Mouse (Mus musculus): ENCODE measurements around the gene Vti1a. TPM values are rescaled to one million over a fixed set of nuclear protein-coding genes. Genes with fewer than 3 reads are reported as not detected.

Gene Vti1a
- polyA plus RNA-seq, 1 experiment = 23.5 TPM

DNA sequence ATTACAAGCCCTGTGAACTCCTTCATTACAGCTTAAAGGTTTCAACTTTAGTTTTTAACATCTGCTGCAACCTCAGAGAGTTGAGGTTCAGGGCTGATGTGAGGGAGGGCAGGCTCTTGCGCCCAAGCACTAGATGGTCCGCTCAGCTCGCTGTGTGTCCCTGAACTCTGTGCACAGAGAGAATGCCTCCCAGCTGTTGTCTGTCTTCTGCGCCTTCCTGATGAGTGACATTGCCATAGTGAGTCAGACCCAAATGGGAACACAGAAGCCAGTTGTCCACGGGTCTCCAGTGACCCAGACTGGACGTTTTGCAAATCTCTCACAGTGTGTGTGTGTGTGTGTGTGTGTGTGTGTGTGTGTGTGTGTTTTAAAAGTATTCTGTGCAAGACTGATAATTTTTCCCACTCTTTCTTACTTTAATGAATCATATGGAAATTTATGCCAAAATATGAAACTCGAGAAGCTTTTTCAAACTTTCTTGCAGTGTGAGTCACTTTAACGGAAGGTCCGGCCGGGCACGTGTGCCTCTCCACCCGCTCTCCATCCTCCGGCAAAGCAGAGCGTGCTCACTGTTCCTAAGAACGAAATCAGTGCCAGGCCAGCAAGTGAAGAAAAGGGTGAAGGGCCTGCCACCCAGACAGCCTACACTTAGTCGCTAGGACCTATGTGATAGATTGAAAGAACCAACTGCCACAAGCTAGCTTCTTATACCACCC lies 277.8 kb downstream of the Vti1a start:
- no peak for DNase-seq (ENCODE audit: low read depth)
- TF ChIP-seq CTCF (IDR thresholded peaks at IDR 0.05; ENCODE audit: borderline replicate concordance, extremely low read depth, insufficient read depth, insufficient read length) (no peak), POLR2A (IDR thresholded peaks at IDR 0.05; ENCODE audit: borderline replicate concordance, extremely low read depth, insufficient read depth, insufficient read length, poor library complexity, severe bottlenecking) (no peak)

DNA sequence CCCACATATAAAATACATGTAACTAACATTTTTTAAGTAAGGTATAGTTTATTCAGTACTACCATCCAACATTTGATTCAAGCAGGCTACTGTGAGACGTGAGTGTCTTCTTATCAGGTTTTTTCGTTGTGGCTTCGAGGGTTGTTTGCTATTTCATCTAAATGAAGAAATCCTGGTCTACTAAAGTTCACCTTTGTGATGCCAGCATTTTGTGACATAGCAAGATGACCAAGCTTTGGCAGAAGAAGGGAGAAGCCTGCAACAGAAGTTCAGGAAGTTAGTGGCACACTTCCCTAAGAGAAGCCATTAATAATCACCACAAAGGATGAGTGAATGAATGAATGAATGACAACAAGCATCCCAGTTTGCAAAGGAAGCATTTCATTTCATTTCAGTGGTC lies 278.4 kb downstream of the Vti1a start:
- TF ChIP-seq POLR2A (IDR thresholded peaks at IDR 0.05; ENCODE audit: borderline replicate concordance, extremely low read depth, insufficient read depth, insufficient read length, poor library complexity, severe bottlenecking) (no peak), CTCF (IDR thresholded peaks at IDR 0.05; ENCODE audit: borderline replicate concordance, extremely low read depth, insufficient read depth, insufficient read length) (no peak)
- DNase-seq (ENCODE audit: low read depth) = no peak

DNA sequence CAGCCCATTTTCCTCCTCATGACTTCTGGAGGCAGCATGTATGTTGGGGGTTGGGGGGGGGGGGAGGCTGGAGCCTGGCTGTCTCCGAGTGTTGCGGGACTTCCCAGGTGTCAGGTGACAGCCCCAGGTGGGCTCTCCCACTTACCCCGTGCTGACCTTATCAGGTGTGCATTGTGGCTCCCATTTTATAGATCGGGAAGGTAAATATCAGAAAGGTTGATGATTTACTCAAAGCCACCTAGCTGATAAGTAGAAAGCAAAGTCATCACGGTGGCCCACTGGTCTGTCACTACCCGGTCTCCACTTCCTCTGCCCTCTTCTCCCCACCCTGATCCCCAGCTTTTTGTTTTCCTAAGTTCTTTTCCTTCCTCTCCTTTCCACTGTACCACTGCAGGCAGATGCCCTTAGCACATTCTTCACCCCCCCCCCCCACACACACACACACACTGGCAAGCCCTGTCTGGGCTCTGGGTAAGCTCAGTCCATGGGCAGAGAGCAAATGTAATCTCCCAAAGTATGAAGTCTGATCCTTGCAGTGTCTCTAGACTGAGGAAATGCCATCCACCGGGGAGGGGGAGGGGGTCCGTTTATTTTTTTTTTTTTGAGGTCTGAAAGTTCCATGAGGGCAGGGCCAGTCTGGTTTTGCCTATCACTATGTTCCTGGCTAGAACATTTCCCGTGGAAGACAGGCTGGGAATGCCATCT lies 280.0 kb downstream of the Vti1a start:
- DNase-seq (ENCODE audit: low read depth) = no peak
- no peak for TF ChIP-seq CTCF (IDR thresholded peaks at IDR 0.05; ENCODE audit: borderline replicate concordance, extremely low read depth, insufficient read depth, insufficient read length)
- TF ChIP-seq POLR2A (IDR thresholded peaks at IDR 0.05; ENCODE audit: borderline replicate concordance, extremely low read depth, insufficient read depth, insufficient read length, poor library complexity, severe bottlenecking) = no peak

DNA sequence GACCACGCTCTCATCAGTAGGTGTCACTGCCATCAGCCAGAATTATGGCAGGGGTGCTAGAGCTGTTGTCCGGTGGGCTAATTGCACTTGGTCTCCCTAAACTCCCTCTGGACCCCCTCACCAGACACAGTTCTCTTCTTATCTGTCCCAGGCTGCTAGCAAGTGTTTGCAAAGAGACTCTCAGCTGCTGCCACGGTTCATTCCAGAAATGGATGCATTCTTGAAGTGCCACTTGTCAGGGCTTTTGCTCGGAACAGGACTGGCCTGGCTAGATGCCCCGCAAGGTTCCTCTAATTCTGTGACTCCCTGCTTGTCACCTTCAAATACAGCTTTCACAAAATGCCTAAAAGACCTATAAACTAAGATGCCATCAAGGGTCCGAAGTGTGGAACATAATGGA lies 280.7 kb downstream of the Vti1a start:
- no peak for DNase-seq (ENCODE audit: low read depth)
- no peak for TF ChIP-seq POLR2A (IDR thresholded peaks at IDR 0.05; ENCODE audit: borderline replicate concordance, extremely low read depth, insufficient read depth, insufficient read length, poor library complexity, severe bottlenecking)

DNA sequence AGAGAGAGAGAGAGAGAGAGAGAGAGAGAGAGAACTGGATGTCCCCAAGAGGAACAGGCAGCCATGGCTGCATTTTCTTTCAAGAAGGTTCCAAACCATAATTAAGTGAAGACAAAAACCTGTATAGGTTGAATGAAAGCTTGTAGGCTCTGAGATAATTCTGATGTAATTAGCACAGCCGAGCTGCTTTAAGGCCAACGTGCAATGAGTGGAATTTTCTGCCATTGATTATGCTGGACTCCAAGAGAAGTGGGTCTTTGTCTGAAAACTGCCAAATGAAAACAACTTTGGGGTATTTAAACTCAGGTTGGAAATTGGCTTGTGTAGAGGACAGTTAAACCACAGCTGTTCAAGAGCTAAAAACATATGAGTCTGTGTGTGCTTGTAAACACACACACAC lies 281.2 kb downstream of the Vti1a start:
- no peak for TF ChIP-seq POLR2A (IDR thresholded peaks at IDR 0.05; ENCODE audit: borderline replicate concordance, extremely low read depth, insufficient read depth, insufficient read length, poor library complexity, severe bottlenecking)
- TF ChIP-seq CTCF (IDR thresholded peaks at IDR 0.05; ENCODE audit: borderline replicate concordance, extremely low read depth, insufficient read depth, insufficient read length) = no peak
- peak; percentile 75 for DNase-seq (ENCODE audit: low read depth)

DNA sequence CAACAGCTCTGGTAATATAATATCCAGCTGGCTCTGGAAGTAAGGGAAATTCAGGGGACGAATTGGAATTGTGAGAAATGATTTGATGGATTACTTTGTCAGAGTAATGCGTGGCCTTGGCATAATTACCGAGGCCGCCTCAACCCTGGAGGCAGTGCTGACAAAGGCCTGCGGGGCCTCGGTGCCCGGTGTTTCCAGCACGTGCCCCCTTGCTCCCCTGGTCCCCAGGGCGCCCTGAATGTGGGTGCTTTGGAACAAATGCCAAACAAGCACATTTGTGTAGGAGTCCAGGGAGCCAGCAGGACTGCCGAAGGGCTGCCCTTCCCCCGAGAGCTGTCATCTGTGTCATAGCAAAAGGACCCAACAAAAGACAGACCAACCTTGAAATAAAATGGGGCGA lies 281.9 kb downstream of the Vti1a start:
- no peak for DNase-seq (ENCODE audit: low read depth)
- TF ChIP-seq POLR2A (IDR thresholded peaks at IDR 0.05; ENCODE audit: borderline replicate concordance, extremely low read depth, insufficient read depth, insufficient read length, poor library complexity, severe bottlenecking) (no peak), CTCF (IDR thresholded peaks at IDR 0.05; ENCODE audit: borderline replicate concordance, extremely low read depth, insufficient read depth, insufficient read length) (no peak)

DNA sequence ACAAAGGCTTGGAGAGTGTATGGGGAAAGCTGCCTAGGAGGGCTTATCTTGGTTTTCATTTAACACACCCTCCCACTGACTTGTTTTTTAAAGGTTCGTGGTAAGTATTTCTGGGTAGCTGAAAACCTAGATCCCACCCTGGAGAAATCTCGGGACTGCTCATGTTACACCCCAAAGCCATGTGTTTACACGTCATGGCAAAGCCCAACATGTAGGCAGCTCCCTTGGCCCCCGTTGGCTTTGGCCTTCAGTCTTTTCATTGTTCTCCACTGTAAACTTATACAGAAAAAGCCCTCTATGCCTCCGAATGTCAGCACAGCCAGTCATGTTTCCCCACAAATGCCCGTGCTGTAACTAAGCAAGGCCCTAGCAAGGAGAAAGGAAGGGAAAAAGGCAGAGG lies 283.0 kb downstream of the Vti1a start:
- TF ChIP-seq POLR2A (IDR thresholded peaks at IDR 0.05; ENCODE audit: borderline replicate concordance, extremely low read depth, insufficient read depth, insufficient read length, poor library complexity, severe bottlenecking) = no peak
- no peak for TF ChIP-seq CTCF (IDR thresholded peaks at IDR 0.05; ENCODE audit: borderline replicate concordance, extremely low read depth, insufficient read depth, insufficient read length)
- DNase-seq (ENCODE audit: low read depth) = no peak

DNA sequence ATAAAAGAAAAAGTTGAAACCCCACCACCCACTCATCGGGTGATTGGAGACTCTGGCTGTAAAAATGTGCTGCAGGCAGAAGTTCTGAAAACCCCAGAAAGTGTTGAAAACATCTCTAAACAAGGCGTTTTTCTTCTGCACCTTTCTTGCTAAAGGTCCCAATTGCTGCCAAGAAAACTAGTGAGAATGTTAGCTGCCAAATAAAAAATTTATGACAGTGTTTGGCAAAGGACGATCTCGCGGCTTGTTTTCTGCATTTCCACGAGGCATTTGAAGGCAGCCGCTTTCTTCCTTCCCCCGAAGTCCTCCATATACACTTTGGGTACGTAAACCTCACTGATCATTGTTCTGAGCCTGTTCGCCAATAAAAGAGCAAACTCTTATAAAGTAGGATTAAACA lies 291.6 kb downstream of the Vti1a start:
- TF ChIP-seq CTCF (IDR thresholded peaks at IDR 0.05; ENCODE audit: borderline replicate concordance, extremely low read depth, insufficient read depth, insufficient read length) = no peak
- no peak for TF ChIP-seq POLR2A (IDR thresholded peaks at IDR 0.05; ENCODE audit: borderline replicate concordance, extremely low read depth, insufficient read depth, insufficient read length, poor library complexity, severe bottlenecking)
- no peak for DNase-seq (ENCODE audit: low read depth)

DNA sequence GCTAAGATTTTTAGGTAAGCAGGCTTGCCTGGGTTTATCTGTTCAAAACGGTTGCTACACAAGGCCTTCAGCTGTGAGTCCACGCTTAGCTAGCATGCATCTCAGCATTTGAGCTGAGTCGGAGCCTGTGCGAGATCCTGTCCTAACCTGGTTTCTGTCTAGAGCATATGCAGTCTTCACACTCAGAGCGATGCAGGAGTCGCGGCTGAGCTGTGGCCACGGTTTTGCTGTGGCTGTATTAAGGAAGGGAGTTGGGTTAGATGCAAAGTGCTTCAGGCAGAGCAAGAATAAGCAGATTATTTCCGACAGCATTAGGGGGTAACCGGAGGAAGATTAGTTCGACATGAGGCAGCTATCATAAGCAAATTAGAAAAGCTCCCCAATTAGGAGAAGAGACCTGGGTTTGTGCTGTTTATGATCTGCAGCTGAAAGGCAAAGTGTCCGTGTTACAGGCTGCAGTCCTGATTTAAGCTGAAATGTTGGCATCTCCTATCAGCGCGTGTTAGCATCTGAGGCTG lies 292.8 kb downstream of the Vti1a start:
- no peak for TF ChIP-seq CTCF (IDR thresholded peaks at IDR 0.05; ENCODE audit: borderline replicate concordance, extremely low read depth, insufficient read depth, insufficient read length)
- no peak for TF ChIP-seq POLR2A (IDR thresholded peaks at IDR 0.05; ENCODE audit: borderline replicate concordance, extremely low read depth, insufficient read depth, insufficient read length, poor library complexity, severe bottlenecking)
- peak; percentile 50 for DNase-seq (ENCODE audit: low read depth)

DNA sequence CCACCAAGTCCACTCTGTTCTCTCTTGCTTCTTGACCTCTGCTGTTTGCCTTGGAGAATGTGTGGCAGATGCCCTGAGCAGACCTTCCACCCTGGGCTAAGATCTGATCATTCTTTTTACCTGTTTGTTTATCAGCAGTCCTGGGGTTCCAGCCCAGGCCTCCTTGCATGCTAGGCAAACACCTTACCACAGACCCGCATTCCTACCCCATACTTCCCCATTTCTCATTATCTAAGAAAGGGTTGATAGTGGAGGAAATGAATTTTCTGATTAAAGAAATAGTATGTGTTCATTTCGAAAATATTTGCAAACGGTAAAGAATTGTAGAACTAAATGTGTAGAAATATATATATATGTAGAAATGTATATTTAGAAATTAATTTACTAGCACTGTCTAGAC lies 293.7 kb downstream of the Vti1a start:
- no peak for TF ChIP-seq CTCF (IDR thresholded peaks at IDR 0.05; ENCODE audit: borderline replicate concordance, extremely low read depth, insufficient read depth, insufficient read length)
- TF ChIP-seq POLR2A (IDR thresholded peaks at IDR 0.05; ENCODE audit: borderline replicate concordance, extremely low read depth, insufficient read depth, insufficient read length, poor library complexity, severe bottlenecking) = no peak
- no peak for DNase-seq (ENCODE audit: low read depth)

DNA sequence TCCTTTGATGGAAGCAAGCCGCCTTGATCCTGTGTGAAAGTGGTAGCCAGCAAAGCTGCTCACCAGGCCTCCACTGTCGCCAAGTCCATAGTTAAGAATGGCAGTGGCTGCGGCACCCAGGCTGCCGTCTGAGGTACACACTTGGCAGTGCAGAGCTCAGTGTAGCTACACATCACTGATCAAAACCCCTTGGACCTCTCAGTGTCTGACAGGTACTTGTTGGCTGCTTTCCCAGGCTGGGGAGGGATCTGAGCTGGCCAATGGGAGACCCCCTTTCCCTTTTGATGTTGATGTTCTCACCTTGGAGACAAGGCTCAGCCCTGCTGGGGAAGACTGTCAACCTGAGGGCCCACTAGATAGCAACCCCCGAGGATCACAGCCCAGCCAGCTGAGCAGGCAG lies 299.6 kb downstream of the Vti1a start:
- no peak for DNase-seq (ENCODE audit: low read depth)
- no peak for TF ChIP-seq CTCF (IDR thresholded peaks at IDR 0.05; ENCODE audit: borderline replicate concordance, extremely low read depth, insufficient read depth, insufficient read length)
- TF ChIP-seq POLR2A (IDR thresholded peaks at IDR 0.05; ENCODE audit: borderline replicate concordance, extremely low read depth, insufficient read depth, insufficient read length, poor library complexity, severe bottlenecking) = no peak

DNA sequence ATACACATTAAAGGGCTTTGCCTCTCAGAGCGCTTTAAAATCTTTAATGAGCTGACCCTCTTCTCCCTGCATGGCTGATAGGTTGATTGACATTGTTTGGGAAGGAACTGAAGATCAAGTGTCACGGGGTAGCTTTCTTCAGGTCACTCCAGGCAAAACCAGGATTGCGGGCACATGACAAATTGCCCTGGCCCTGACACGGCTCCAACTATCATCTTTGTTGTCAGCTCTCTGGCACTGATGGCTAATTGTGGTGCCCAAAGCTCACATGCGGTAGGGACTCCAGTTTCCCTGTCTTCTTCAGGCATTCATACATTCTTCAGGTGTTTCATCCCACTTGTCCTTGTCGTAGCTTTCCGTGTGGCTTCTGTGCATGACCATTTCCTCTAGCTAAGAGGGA lies 300.2 kb downstream of the Vti1a start:
- TF ChIP-seq POLR2A (IDR thresholded peaks at IDR 0.05; ENCODE audit: borderline replicate concordance, extremely low read depth, insufficient read depth, insufficient read length, poor library complexity, severe bottlenecking) (no peak), CTCF (IDR thresholded peaks at IDR 0.05; ENCODE audit: borderline replicate concordance, extremely low read depth, insufficient read depth, insufficient read length) (no peak)
- no peak for DNase-seq (ENCODE audit: low read depth)
